Mouse (Mus musculus) CH12.LX (cell line): ENCODE data around the gene Ap5z1.

ENCODE experiments used
- CTCF ChIP-seq, 2 experiments: IDR thresholded peaks in 1 of 2; conservative IDR thresholded peaks in 1 of 2; 2 replicates each; pipeline ENCODE4 v1.5.1; 2011 to 2012; ENCODE audit warnings: low read depth in 2 of 2, low read length in 2 of 2, improper control_type of control experiment in 1 of 2, inconsistent platforms in 1 of 2, mild to moderate bottlenecking in 1 of 2, moderate library complexity in 1 of 2
- JUND ChIP-seq: conservative IDR thresholded peaks from 2 replicates; pipeline ENCODE4 v1.6.1; 2011; ENCODE audit warnings: low read depth, low read length, improper control_type of control experiment
- NRF1 ChIP-seq: IDR thresholded peaks from 2 replicates; pipeline ENCODE4 v1.6.1; 2014; ENCODE audit warnings: low read depth, mild to moderate bottlenecking, inconsistent platforms, low read length, improper control_type of control experiment, moderate library complexity
- POLR2A ChIP-seq: IDR thresholded peaks from 2 replicates; pipeline ENCODE4 v1.6.1; 2011; ENCODE audit warnings: low read depth, mild to moderate bottlenecking, improper control_type of control experiment, low read length

- TF ChIP-seq CTCF (conservative IDR thresholded peaks at IDR 0.05 in 1 of 2, IDR thresholded peaks at IDR 0.05 in 1 of 2; ENCODE audit: low read depth in 2 of 2, low read length in 2 of 2) (no peak), NRF1 (no peak), POLR2A (no peak), JUND (no peak)
These were observed 48.3 kb upstream of the Ap5z1 start for GRCm38 (mm10) chr5:142415401-142415800.
